Mouse (Mus musculus) adrenal gland, postnatal 4 days (tissue): ENCODE data around the gene Tmem38b. TPM values are rescaled to one million over a fixed set of nuclear protein-coding genes. Genes with fewer than 3 reads are reported as not detected.

Experiments
- DNase-seq, 2 experiments: peaks; one replicate each; pipeline ENCODE4 v3.0.0; 2021 to 2022; ENCODE audit warnings: low spot score in 2 of 2, mixed read lengths in 2 of 2
- total RNA-seq, 2 experiments: library from RNA; stranded (reverse); gene quantifications; 2 replicates each; pipeline ENCODE4 v1.2.3; 2021

The Tmem38b gene
- total RNA-seq, 2 experiments from 2014 or later = 21.5 to 24.3 TPM

GRCm38 (mm10) chr4:53882921-53883682 lies 57.3 kb downstream of the Tmem38b start:
- DNase-seq = no peak

DNA sequence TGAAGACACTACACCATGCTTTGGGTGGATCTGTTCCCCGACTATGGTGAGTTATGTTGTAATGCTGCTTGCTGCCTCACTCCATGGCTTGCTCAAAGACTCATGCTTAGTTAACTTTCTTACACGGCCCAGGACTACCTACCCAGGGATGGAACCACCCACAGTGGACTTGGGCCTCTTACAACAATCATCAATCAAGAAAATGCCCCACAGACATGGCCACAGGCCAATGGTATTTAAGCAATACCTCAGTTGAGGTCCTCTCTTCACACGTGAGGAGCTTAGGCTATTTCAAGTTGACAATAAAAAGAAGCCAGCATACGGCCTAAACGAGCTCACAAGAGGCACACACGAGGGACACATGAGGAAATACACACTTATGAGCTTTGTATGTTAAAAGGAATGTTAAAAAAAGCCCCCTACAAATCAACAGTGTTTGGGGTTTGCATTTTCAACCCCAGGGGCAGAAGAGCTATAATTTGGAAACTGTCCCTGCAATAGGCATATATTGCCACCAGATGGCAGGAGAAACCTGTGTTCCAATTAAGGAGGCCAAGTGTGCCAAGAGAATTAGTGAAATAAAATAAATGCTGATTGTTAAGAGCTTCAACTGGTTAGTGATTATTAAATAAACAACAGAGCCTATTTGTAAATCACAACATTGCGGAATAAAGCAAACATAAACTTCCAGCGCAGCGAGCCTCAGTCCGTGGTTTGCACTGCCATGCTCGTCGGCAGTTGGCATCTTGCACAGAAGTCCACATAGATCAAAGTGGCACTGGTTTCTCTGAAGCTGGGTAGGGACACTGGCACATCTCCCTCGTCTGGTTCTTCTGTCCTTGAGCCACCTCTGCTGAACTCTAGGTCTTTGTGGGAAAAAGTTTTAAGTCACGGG lies 58.8 kb downstream of the Tmem38b start:
- no peak for DNase-seq

DNA sequence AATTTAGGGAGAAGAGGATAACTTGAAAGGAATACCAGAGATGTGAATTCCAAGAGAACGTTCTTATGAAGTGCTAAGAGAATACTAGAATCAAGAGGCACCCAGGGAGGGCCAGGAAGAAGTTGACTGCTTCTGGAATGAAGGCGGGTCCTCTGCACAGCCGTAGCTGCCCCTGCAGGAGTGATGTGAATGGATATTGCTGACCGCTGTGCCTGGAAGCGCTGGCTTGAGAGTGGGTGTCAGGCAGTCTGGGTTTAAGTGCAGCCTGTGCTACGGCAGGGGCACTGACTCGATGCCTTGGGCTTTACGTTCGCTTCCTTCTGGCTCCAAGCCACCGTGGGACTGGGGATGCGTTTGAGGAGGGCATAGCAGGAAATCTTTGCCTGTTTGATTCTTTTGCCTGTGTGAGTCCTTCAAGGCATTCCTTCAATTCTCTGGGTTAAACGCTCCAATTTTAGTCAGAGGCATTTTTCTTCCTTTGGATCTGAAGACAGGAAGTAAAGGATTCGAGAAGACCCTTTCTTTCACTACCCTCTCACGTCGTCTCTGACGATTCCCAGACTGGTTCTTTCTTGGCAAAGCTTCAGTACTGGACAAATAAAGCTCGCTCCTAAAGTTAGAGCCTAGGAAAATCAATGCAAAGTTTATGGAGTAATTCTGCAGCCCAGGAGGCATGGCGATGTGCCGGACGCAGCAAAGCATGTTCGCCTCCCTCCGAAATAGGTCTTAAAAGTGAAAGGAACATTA lies 60.7 kb downstream of the Tmem38b start:
- DNase-seq = no peak

- DNase-seq = no peak
Measured at GRCm38 (mm10) chr4:53895335-53895734, 69.5 kb downstream of the Tmem38b start.

GRCm38 (mm10) chr4:53896150-53896833 lies 70.4 kb downstream of the Tmem38b start:
- no peak for DNase-seq

- peak in 1 of 2 experiments; percentile 41 for DNase-seq
Measured at GRCm38 (mm10) chr4:53900386-53900971, 74.6 kb downstream of the Tmem38b start.

- DNase-seq = no peak
Measured at GRCm38 (mm10) chr4:53904335-53904734, 78.5 kb downstream of the Tmem38b start.

DNA sequence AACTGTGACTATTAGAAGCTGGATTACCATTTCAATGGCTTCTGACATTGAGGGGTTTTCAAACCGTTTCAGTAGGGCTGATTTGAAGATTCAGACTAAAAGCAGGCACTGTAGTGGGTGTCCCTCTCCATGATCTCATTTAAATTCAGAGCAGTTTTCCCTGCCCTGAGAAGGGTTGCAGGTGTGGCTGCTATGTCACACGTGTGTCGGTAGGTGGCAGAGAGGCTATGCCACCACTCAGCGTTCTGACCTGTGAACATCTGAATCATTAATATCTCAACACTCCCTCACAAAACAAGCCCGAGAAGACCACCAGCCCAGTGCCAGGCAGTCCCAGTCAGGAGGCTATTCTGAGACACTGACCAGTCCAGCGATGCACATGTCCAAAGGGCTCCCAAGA lies 79.7 kb downstream of the Tmem38b start:
- no peak for DNase-seq

DNA sequence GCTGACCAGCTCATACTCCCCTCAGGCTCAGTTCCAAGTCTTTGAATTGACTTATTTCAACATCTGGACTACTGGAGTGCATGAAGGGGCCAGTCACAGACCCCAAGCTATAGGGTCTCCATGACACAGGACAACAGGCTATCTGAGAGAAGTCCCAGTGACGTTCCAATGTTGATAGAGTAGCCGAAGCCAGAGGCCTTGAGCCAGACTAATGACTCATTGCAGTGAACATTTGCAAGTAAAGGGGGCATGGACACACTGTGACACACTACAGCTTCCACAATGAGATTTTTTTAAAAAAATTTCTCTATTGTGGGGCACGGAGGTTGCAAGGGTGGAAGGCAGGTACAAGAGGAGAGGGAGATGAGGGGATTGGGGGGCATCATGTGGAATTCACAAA lies 81.2 kb downstream of the Tmem38b start:
- DNase-seq = no peak

Other genes starting within 250 kb of the Tmem38b start
- gene Fsd1l, start 194.6 kb upstream of the Tmem38b start, total RNA-seq = 10 to 100 TPM; 14.1 to 17.0 TPM
- 10 to 100 TPM; 14.6 to 15.2 TPM for gene Fktn, start 112.0 kb upstream of the Tmem38b start, total RNA-seq
- under 1 TPM; 0.17 to 0.22 TPM for gene Tal2, start 46.3 kb upstream of the Tmem38b start, total RNA-seq